Mouse (Mus musculus): ENCODE results near the gene Lgals8. TPM values are rescaled to one million over a fixed set of nuclear protein-coding genes. Genes with fewer than 3 reads are reported as not detected.

Gene Lgals8
- total and polyA plus RNA-seq, 3 experiments = 28.1 to 39.7 (median 35.9) TPM

DNA sequence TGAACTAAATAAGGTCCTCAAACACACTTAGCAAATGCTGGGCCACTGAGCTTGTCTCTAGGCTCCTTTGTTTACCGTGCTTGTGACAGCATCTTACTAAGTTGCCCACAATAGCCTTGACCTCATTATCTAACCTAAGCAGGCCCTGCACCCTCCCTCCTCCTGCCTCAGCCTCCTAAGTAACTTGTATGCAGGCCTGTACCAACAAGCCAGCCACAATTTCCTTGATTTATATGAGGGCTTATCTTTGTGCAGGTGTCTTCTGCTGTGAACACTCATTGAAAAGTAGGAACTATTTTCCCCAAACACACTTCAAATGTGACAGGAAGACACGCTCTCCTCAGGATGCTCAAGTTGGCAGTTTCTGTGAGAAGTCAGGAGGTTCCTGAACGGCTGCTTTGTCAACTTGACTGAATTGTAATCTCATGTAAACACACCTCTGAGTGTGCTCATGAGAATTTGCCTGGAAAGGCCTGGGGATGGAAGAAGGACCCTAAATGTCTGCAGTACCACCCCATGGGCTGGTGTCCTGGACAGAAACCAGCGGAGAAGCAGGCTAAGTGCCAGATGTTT lies 38.0 kb upstream of the Lgals8 start:
- no peak overlapping the region for H3K4me3 ChIP-seq
- intact Hi-C loops (cut with DNase I) = no loop called here
- H3K79me2 ChIP-seq (replicated peaks; ENCODE audit: control insufficient read depth, insufficient read depth, low read length) = no peaks in the 10 kb centered on the region
- 40% methylated on average over 4 of the region's 4 CpGs for WGBS
- no peak overlapping the region for H3K9ac ChIP-seq (ENCODE audit: low read depth, low read length)
- no peak overlapping the region for H3K27ac ChIP-seq
- H3K4me1 ChIP-seq (ENCODE audit: control insufficient read depth, insufficient read depth, low read length) = no peaks in the 10 kb centered on the region
- TF ChIP-seq EP300 (IDR thresholded peaks at IDR 0.05; ENCODE audit: insufficient read depth, low read depth, low read length) (no peak), POLR2A (IDR thresholded peaks at IDR 0.05; ENCODE audit: insufficient read depth, low read depth, low read length) (no peak), CTCF (IDR thresholded peaks at IDR 0.05) (no peak)
- DNase-seq = no peak
- H3K36me3 ChIP-seq (ENCODE audit: control insufficient read depth, insufficient read depth, low read length) = no peaks in the 10 kb centered on the region
- no peaks in the 10 kb centered on the region for H3K27me3 ChIP-seq (ENCODE audit: control insufficient read depth, insufficient read depth, low read length)

DNA sequence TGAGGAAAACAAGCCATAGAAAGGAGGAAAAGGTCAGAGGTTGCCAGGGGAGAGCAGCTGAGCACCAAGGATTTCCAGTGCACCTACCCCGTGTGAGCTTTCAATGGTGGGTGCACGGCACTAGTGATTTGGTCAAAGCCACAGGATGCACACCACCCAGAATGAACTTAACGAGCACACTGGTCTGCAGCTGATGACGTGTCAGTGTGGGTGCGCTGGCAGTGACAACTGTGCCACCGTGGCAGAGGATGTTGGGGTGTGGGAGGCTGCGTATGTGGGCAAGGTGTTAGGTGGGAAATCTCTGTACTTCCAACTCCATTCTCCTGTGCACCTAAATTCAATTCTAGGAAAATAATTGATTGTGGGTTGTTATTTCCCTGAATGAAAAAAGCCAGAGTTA lies 34.4 kb upstream of the Lgals8 start:
- WGBS = 83% methylated on average over 7 of the region's 7 CpGs
- intact Hi-C loops (cut with DNase I) = no loop called here
- Histone ChIP-seq H3K9ac (ENCODE audit: low read depth, low read length) (no peak overlapping the region), H3K4me1 (ENCODE audit: control insufficient read depth, insufficient read depth, low read length) (no peaks in the 10 kb centered on the region), H3K4me3 (no peak overlapping the region), H3K27ac (no peak overlapping the region), H3K36me3 (ENCODE audit: control insufficient read depth, insufficient read depth, low read length) (no peaks in the 10 kb centered on the region), H3K79me2 (replicated peaks; ENCODE audit: control insufficient read depth, insufficient read depth, low read length) (no peaks in the 10 kb centered on the region), H3K27me3 (ENCODE audit: control insufficient read depth, insufficient read depth, low read length) (no peaks in the 10 kb centered on the region)
- TF ChIP-seq POLR2A (IDR thresholded peaks at IDR 0.05; ENCODE audit: insufficient read depth, low read depth, low read length) (no peak), EP300 (IDR thresholded peaks at IDR 0.05; ENCODE audit: insufficient read depth, low read depth, low read length) (no peak)
- no peak for DNase-seq

DNA sequence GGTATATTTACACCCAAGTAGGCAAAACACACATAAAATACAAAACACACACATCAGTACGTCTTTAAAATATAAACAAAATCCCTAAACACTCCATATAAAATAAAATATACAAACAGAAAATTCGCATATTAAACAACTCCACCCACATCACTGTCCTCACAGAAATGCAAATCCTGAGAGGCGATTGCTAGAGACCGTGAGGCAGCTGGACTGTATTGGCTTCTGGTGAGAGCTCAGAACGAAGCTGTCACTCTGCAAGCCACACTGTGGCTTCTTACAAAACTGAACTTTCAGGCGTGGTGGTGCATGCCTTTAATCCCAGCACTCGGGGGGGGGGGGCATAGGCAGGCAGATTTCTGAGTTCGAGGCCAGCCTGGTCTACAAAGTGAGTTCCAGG lies 33.1 kb upstream of the Lgals8 start:
- Histone ChIP-seq H3K9ac (ENCODE audit: low read depth, low read length) (no peak overlapping the region), H3K4me1 (ENCODE audit: control insufficient read depth, insufficient read depth, low read length) (no peaks in the 10 kb centered on the region), H3K27ac (no peak overlapping the region), H3K79me2 (replicated peaks; ENCODE audit: control insufficient read depth, insufficient read depth, low read length) (no peaks in the 10 kb centered on the region), H3K36me3 (ENCODE audit: control insufficient read depth, insufficient read depth, low read length) (no peaks in the 10 kb centered on the region), H3K27me3 (ENCODE audit: control insufficient read depth, insufficient read depth, low read length) (no peaks in the 10 kb centered on the region), H3K4me3 (no peak overlapping the region)
- no peak for DNase-seq
- intact Hi-C loops (cut with DNase I) = no loop called here
- TF ChIP-seq CTCF (IDR thresholded peaks at IDR 0.05) (no peak), POLR2A (IDR thresholded peaks at IDR 0.05; ENCODE audit: insufficient read depth, low read depth, low read length) (no peak), EP300 (IDR thresholded peaks at IDR 0.05; ENCODE audit: insufficient read depth, low read depth, low read length) (no peak)
- WGBS = 67% methylated on average over 8 of the region's 8 CpGs

DNA sequence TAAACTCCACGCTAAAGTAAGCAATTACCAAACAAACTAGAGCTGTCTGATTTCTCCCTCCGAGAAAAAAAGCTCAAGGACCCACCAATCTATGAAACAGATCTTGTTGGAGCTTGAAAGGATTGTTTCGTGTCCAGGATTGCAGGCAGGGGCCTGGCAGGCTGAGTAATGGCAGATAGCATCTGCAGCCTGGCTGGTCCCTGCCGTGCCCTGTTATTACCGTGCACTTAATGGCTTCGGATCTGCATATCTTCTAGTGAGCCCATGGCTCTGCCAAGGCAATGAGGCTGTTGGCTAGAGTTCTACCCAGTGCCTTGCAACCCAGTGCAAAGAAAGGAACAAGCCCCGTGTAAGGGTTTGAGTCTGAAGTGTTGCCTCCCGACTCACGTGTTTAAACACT lies 30.0 kb upstream of the Lgals8 start:
- TF ChIP-seq POLR2A (IDR thresholded peaks at IDR 0.05; ENCODE audit: insufficient read depth, low read depth, low read length) = no peak
- no peak for TF ChIP-seq EP300 (IDR thresholded peaks at IDR 0.05; ENCODE audit: insufficient read depth, low read depth, low read length)
- no peak for TF ChIP-seq CTCF (IDR thresholded peaks at IDR 0.05)
- no peaks in the 10 kb centered on the region for H3K79me2 ChIP-seq (replicated peaks; ENCODE audit: control insufficient read depth, insufficient read depth, low read length)
- WGBS = 88% methylated on average over 9 of the region's 9 CpGs
- DNase-seq = no peak
- no peaks in the 10 kb centered on the region for H3K27me3 ChIP-seq (ENCODE audit: control insufficient read depth, insufficient read depth, low read length)
- no peak overlapping the region for H3K9ac ChIP-seq (ENCODE audit: low read depth, low read length)
- intact Hi-C loops (cut with DNase I) = no loop called here
- H3K4me3 ChIP-seq = no peak overlapping the region
- no peaks in the 10 kb centered on the region for H3K4me1 ChIP-seq (ENCODE audit: control insufficient read depth, insufficient read depth, low read length)
- H3K36me3 ChIP-seq (ENCODE audit: control insufficient read depth, insufficient read depth, low read length) = no peaks in the 10 kb centered on the region
- no peak overlapping the region for H3K27ac ChIP-seq

DNA sequence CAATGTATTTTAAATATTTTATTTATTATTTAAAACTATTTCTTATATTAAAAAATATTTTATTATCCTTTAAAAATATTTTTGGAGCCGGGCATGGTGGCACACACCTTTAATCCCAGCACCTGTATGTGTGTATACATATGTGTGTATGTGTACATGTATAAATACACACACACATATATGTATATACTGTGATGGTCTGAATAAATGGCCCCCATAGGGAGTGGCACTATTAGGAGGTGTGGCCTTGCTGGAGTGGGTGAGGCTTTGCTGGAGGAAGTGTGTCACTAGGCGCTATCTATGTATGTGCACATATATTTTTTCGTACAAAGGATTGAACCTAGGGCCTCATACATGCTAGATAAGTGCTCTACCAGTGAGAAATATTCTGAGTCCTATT lies 27.8 kb upstream of the Lgals8 start:
- Histone ChIP-seq H3K4me3 (no peak overlapping the region), H3K27ac (no peak overlapping the region), H3K27me3 (ENCODE audit: control insufficient read depth, insufficient read depth, low read length) (no peaks in the 10 kb centered on the region), H3K9ac (ENCODE audit: low read depth, low read length) (no peak overlapping the region), H3K4me1 (ENCODE audit: control insufficient read depth, insufficient read depth, low read length) (no peaks in the 10 kb centered on the region), H3K36me3 (ENCODE audit: control insufficient read depth, insufficient read depth, low read length) (no peaks in the 10 kb centered on the region), H3K79me2 (replicated peaks; ENCODE audit: control insufficient read depth, insufficient read depth, low read length) (no peaks in the 10 kb centered on the region)
- whole genome bisulfite sequencing = 89% methylated on average over 3 of the region's 3 CpGs
- TF ChIP-seq EP300 (IDR thresholded peaks at IDR 0.05; ENCODE audit: insufficient read depth, low read depth, low read length) = no peak
- no peak for TF ChIP-seq CTCF (IDR thresholded peaks at IDR 0.05)
- TF ChIP-seq POLR2A (IDR thresholded peaks at IDR 0.05; ENCODE audit: insufficient read depth, low read depth, low read length) = no peak
- DNase-seq = no peak
- intact Hi-C loops (cut with DNase I) = no loop called here

DNA sequence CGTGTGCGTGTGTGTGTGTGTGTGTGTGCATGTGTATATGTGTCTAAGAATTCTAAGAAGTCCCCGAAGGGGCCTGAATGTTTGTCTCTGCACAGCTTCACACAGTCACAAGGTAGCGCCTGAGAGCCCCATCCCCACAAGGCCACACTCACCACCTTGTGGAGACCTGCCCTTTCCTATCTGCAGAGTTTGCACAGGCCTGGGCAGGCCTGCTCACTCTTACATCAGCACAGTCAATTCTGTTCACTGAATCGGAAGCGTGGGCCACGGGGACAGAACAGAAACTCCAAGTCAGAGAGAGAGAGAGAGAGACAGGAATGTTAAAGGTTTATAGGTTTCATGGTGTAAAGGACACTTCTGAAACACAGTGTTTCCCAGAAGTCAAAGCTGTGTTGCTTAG lies 20.9 kb upstream of the Lgals8 start:
- no peaks in the 10 kb centered on the region for H3K36me3 ChIP-seq (ENCODE audit: control insufficient read depth, insufficient read depth, low read length)
- DNase-seq = no peak
- WGBS = 83% methylated on average over 7 of the region's 7 CpGs
- H3K79me2 ChIP-seq (replicated peaks; ENCODE audit: control insufficient read depth, insufficient read depth, low read length) = no peaks in the 10 kb centered on the region
- H3K27me3 ChIP-seq (ENCODE audit: control insufficient read depth, insufficient read depth, low read length) = no peaks in the 10 kb centered on the region
- TF ChIP-seq CTCF (IDR thresholded peaks at IDR 0.05) = no peak
- no peak for TF ChIP-seq EP300 (IDR thresholded peaks at IDR 0.05; ENCODE audit: insufficient read depth, low read depth, low read length)
- TF ChIP-seq POLR2A (IDR thresholded peaks at IDR 0.05; ENCODE audit: insufficient read depth, low read depth, low read length) = no peak
- no peak overlapping the region for H3K27ac ChIP-seq
- no peak overlapping the region for H3K9ac ChIP-seq (ENCODE audit: low read depth, low read length)
- H3K4me3 ChIP-seq = no peak overlapping the region
- intact Hi-C loops (cut with DNase I) = no loop called here
- H3K4me1 ChIP-seq (ENCODE audit: control insufficient read depth, insufficient read depth, low read length) = no peaks in the 10 kb centered on the region
